Mouse (Mus musculus) kidney, embryonic 15.5 days (tissue): Measurements from ENCODE around the gene Slc8b1. TPM values are rescaled to one million over a fixed set of nuclear protein-coding genes. Genes with fewer than 3 reads are reported as not detected.

Experiments
- ATAC-seq: fragments of 200-750 bp; cut with Nextera tagmentation; replicated peaks from 2 replicates; pipeline ENCODE4 v1.8.0; 2017; ENCODE audit warnings: moderate TSS enrichment; ENCODE audit not compliant: low FRiP score
- H3K27ac ChIP-seq: fragments of 300-500 bp; sonication (generic); 2 replicates; pipeline ENCODE4 v1.5.1; 2015; ENCODE audit warnings: mild to moderate bottlenecking, inconsistent platforms
- H3K27me3 ChIP-seq: fragments of 300-500 bp; sonication (generic); 2 replicates; pipeline ENCODE4 v1.6.1; 2015; ENCODE audit warnings: inconsistent platforms
- H3K36me3 ChIP-seq: fragments of 300-500 bp; sonication (generic); 2 replicates; pipeline ENCODE4 v1.6.1; 2015; ENCODE audit warnings: inconsistent platforms
- H3K4me1 ChIP-seq: fragments of 300-500 bp; sonication (generic); 2 replicates; pipeline ENCODE4 v1.6.1; 2015; ENCODE audit warnings: inconsistent platforms
- H3K4me2 ChIP-seq: fragments of 300-500 bp; sonication (generic); 2 replicates; pipeline ENCODE4 v1.6.1; 2015; ENCODE audit warnings: moderate library complexity, mild to moderate bottlenecking, inconsistent platforms
- H3K4me3 ChIP-seq: fragments of 300-500 bp; sonication (generic); replicated peaks from 2 replicates; pipeline ENCODE4 v1.5.1; 2015; ENCODE audit warnings: mild to moderate bottlenecking, inconsistent platforms
- H3K9ac ChIP-seq: fragments of 300-500 bp; sonication (generic); 2 replicates; pipeline ENCODE4 v1.6.1; 2015; ENCODE audit warnings: mild to moderate bottlenecking, inconsistent platforms
- H3K9me3 ChIP-seq: fragments of 300-500 bp; sonication (generic); replicated peaks from 2 replicates; pipeline ENCODE4 v1.6.1; 2016; ENCODE audit warnings: inconsistent platforms
- WGBS: fragments of 180-500 bp; shearing (Covaris S2); methylation state at CpG from one replicate; pipeline ENCODE4 v1.1.7; 2015; ENCODE audit warnings: mixed read lengths; 5-methylcytosine and 5-hydroxymethylcytosine counted together
- polyA plus RNA-seq: library from polyadenylated mRNA; unstranded; fragments of >200 nt; fragmentation: Nextera tagmentation; extraction: Ambion mirVana; gene quantifications from 2 replicates; pipeline ENCODE4 v1.2.1, GENCODE M21; 2015

Slc8b1 gene
- polyA plus RNA-seq, 1 experiment from 2014 or later, result 9.7 TPM

DNA sequence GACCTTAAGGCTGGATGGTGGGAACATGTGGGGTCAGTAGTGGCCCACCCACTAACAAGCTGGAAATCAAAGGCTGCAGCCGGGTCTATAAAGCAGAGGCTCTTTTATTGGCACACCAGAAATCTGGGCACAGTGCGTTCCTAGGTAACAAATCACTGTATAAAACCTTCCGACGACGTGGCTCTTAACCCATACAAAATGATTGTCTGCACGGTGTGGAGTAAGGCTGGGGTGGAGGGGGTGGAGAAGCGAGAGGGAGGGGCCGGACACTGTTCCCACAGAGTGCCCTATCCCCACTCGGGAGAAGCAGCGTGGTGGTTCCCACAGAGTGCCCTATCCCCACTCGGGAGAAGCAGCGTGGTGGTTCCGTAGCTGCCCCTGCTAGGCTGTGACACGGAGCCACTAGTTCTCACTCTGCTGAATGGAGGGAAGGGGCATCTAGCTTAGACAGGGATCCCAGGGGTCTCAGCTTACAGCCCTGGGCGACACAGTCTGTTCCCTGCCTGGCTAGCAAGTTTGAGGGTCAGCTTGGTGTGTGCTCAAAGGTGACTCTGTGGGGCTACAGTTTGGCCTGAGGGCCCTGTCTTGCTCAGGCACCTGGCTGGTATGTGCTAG is 23.2 kb downstream of the Slc8b1 start:
- Histone ChIP-seq H3K9me3 (no peaks in the 10 kb centered on the region), H3K9ac (no peak overlapping the region), H3K36me3 (peaks cover 41% of the 10 kb centered on the region), H3K27me3 (no peaks in the 10 kb centered on the region), H3K4me3 (no peak overlapping the region), H3K27ac (peak overlapping the region; percentile 85), H3K4me2 (no peak overlapping the region; the same call in 1 of the 2 replicates), H3K4me1 (peaks cover 29% of the 10 kb centered on the region)
- 26% methylated on average over 15 of the region's 15 CpGs for WGBS
- ATAC-seq, result peak; percentile 15; the same call in 1 of the 2 replicates

DNA sequence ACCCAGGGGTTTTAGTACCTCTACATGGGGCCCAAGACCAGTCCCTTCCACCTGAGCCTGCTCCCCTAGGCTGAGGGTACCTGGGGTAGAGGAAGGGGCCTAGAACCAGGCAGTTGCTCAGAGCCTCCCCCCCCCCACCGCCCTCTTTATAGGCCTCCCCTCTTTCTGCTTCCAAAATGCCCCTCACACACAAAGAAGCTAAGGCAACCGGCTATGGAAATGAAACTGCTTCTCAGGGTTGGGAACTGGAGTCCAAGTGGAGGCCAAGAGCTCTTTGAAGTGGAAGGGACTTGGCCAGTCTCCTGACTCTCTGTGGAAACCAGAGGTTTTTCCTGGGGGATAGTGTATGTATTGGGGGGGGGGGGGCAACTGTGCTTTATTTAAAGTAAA is 23.7 kb downstream of the Slc8b1 start:
- H3K4me1 ChIP-seq, result peaks cover 29% of the 10 kb centered on the region
- peaks cover 41% of the 10 kb centered on the region for H3K36me3 ChIP-seq
- ATAC-seq, result peak; percentile 40; the same call in 1 of the 2 replicates
- H3K27ac ChIP-seq, result peak overlapping the region; percentile 85
- H3K27me3 ChIP-seq, result no peaks in the 10 kb centered on the region
- no peak overlapping the region for H3K9ac ChIP-seq
- H3K4me3 ChIP-seq, result no peak overlapping the region
- H3K9me3 ChIP-seq, result no peaks in the 10 kb centered on the region
- no peak overlapping the region; the same call in 1 of the 2 replicates for H3K4me2 ChIP-seq
- 32% methylated on average over 2 of the region's 2 CpGs for WGBS

DNA sequence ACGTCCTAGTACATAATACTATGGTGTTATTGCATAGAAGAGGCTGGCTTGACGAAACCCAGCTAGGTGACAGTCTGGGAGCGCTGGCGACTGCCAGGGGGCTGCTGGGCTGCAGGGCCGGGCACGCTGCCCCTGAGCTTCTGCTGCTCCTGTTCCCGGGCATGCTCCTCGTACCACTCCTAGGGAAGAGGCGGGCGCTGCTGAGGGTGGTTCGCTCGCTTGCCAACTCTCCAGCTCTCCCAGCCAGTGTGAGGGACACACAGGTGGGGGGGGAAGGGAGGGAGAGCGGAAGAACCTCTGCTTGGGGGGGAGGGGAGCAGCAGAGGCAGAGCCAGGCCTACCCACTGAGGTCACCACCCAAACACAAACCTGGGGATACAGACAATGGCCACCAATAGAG is 25.1 kb downstream of the Slc8b1 start:
- H3K27me3 ChIP-seq, result no peaks in the 10 kb centered on the region
- H3K9me3 ChIP-seq, result no peaks in the 10 kb centered on the region
- H3K27ac ChIP-seq, result peak overlapping the region; percentile 52; the same call in 1 of the 2 replicates
- WGBS, result 88% methylated on average over 13 of the region's 13 CpGs
- no peak for ATAC-seq
- H3K4me3 ChIP-seq, result no peak overlapping the region
- no peak overlapping the region for H3K9ac ChIP-seq
- H3K4me1 ChIP-seq, result peaks cover 29% of the 10 kb centered on the region
- no peak overlapping the region for H3K4me2 ChIP-seq
- H3K36me3 ChIP-seq, result peaks cover 43% of the 10 kb centered on the region

DNA sequence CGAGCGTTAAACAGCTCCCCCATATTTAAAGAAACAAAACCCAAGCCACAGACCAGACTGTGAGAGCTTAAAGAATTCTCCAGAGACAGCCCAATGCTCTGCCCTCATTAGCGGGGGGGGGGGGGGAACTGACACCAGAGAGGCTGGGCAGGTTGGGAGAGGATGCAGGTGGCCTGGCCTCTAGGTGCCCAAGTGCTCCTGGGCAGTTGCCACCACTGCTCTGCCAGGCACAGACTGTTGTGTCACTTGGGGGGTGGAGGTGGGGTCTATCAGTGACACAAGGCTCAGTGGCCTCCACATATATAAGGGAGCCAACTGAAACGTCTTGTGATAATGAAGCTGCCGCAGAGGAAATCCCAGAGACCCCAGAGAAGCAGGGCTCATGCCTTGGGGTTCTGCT is 25.7 kb downstream of the Slc8b1 start:
- no peak for ATAC-seq
- 0 out of 2 replicates have a peak overlapping the region, but pooled peaks have one; percentile 52 for H3K27ac ChIP-seq
- H3K36me3 ChIP-seq, result peaks cover 46% of the 10 kb centered on the region
- no peak overlapping the region for H3K4me2 ChIP-seq
- H3K27me3 ChIP-seq, result no peaks in the 10 kb centered on the region
- no peak overlapping the region for H3K4me3 ChIP-seq
- no peak overlapping the region for H3K9ac ChIP-seq
- peaks cover 31% of the 10 kb centered on the region for H3K4me1 ChIP-seq
- 76% methylated on average over 5 of the region's 5 CpGs for WGBS
- no peaks in the 10 kb centered on the region for H3K9me3 ChIP-seq

DNA sequence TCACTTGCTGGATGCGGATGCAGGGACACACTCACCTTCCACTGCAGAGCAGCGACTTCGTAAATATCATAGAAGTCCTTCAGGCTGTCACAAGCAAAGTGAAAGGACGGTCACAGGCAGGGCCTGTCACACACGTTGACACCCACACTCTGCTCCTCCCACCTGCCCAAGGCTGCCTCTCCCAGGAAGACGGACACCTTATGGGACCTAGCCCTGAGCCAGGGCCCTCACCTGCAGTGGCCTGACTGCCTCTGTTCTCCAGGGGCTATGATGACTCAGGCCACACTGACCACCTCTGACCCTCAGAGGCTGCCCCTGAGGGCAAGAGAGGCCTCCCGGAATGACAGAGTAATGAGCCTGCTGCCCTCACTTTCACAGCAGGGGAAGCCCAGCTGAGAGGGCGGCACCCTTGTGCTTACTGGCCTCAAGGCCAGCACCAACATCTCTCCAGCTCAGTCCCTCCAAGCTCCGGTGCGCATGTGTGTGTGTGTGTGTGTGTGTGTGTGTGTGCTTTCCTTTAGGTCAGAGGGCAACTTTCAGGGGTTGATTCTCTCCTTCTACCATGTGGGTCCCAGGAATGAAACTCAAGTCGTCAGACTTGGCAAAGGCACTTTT is 37.4 kb downstream of the Slc8b1 start:
- Histone ChIP-seq H3K36me3 (peaks cover 76% of the 10 kb centered on the region), H3K4me3 (no peak overlapping the region), H3K27ac (no peak overlapping the region), H3K27me3 (no peaks in the 10 kb centered on the region), H3K9me3 (no peaks in the 10 kb centered on the region), H3K4me1 (peaks cover 39% of the 10 kb centered on the region), H3K9ac (no peak overlapping the region), H3K4me2 (no peak overlapping the region)
- WGBS, result 48% methylated on average over 11 of the region's 11 CpGs
- no peak for ATAC-seq

DNA sequence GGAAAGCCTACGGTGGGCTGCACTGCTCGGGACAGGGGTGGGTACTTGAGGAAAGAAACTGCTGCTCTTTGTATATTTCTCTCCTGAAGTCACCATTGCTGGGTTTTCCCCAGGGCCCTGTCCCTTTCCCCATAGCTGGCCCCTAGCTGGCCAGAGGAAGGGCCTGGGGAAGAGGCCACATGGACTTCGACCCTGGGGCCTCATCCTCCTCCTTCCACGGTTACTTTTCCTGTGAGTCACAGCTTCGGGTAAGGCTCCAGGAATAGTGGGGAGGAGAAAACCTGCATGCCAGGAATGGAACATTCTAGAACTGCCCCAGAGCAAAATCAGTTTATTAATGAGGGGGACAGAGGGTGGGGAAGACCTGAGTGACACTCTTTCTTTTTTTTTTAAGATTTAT is 39.2 kb downstream of the Slc8b1 start:
- Histone ChIP-seq H3K9ac (no peak overlapping the region), H3K4me2 (no peak overlapping the region), H3K36me3 (peaks cover 80% of the 10 kb centered on the region), H3K9me3 (no peaks in the 10 kb centered on the region), H3K27ac (no peak overlapping the region), H3K4me1 (peaks cover 39% of the 10 kb centered on the region), H3K4me3 (no peak overlapping the region), H3K27me3 (no peaks in the 10 kb centered on the region)
- WGBS, result 64% methylated on average over 5 of the region's 5 CpGs
- ATAC-seq, result no peak

DNA sequence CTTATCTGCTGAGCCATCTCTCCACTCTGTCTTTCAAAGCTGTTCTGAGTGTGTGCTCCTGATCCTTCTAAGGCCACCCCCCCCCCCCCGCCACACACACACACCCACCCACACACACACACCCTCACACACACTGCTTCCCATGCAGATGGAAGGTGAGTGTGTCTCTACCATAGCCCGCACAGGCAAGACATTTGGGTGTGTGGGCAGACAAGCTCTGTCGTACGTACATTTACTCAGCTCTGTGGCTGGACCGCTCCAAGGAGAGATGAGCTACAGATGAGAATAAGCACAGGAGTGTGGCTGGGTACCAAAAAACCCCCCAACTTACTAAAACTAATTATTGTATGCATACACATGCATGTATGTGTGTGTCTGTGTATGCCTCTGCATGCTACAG is 39.7 kb downstream of the Slc8b1 start:
- Histone ChIP-seq H3K27ac (no peak overlapping the region), H3K9ac (no peak overlapping the region), H3K36me3 (peaks cover 84% of the 10 kb centered on the region), H3K9me3 (no peaks in the 10 kb centered on the region), H3K4me1 (peaks cover 39% of the 10 kb centered on the region), H3K27me3 (no peaks in the 10 kb centered on the region), H3K4me2 (no peak overlapping the region), H3K4me3 (no peak overlapping the region)
- no peak for ATAC-seq
- 98% methylated on average over 5 of the region's 5 CpGs for whole genome bisulfite sequencing

DNA sequence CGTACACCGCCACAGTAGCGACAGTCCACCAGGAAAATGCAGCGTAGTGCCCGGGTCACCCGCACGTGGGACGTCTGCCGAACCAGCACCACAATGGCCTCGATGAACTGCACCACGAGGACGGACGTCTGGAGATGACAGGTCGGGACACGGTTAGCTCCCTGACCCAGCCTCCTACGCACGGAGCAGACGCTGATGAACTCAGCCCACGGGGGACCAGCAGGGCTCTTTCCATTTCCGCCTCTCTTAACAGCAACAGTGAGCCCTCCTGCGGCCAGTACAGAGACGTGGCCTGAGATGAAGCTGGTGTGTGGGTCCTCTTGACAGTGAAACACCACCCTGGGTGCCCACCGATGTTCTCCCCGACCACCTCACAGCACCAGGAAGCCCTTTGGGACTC is 44.9 kb downstream of the Slc8b1 start:
- H3K9ac ChIP-seq, result no peak overlapping the region

DNA sequence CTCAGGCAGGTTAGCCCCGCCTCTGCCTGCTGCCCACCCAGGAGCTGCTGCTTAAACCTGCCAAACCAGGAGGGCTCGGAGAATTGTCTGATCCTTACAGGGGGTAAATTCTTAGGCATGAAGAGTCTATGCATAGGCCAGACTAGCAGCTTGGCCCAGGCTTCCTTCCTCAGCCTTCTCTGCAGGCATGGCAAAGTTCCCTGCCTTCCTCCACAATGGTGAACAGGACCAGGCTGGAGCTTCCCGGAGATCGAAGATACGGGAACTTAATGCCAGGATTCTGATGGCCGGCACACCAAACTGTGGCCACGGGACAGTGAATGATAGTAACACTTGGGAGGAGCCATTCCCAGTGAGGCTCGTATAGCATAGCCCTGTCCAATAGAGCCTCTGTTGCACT is 47.1 kb downstream of the Slc8b1 start:
- WGBS, result 63% methylated on average over 8 of the region's 8 CpGs
- no peak overlapping the region for H3K4me3 ChIP-seq
- peaks cover 61% of the 10 kb centered on the region for H3K4me1 ChIP-seq
- H3K36me3 ChIP-seq, result peaks cover 44% of the 10 kb centered on the region
- no peak for ATAC-seq
- no peaks in the 10 kb centered on the region for H3K9me3 ChIP-seq
- no peaks in the 10 kb centered on the region for H3K27me3 ChIP-seq
- H3K9ac ChIP-seq, result no peak overlapping the region
- 0 out of 2 replicates have a peak overlapping the region, but pooled peaks have one; percentile 6 for H3K27ac ChIP-seq
- no peak overlapping the region for H3K4me2 ChIP-seq

More for the DNA sequence above, 44.9 kb downstream of the Slc8b1 start:
- Histone ChIP-seq H3K36me3 (peaks cover 66% of the 10 kb centered on the region), H3K27ac (no peak overlapping the region), H3K9me3 (no peaks in the 10 kb centered on the region), H3K27me3 (no peaks in the 10 kb centered on the region), H3K4me1 (peaks cover 62% of the 10 kb centered on the region), H3K4me3 (no peak overlapping the region), H3K4me2 (no peak overlapping the region)
- ATAC-seq, result no peak
- 71% methylated on average over 24 of the region's 24 CpGs for WGBS

DNA sequence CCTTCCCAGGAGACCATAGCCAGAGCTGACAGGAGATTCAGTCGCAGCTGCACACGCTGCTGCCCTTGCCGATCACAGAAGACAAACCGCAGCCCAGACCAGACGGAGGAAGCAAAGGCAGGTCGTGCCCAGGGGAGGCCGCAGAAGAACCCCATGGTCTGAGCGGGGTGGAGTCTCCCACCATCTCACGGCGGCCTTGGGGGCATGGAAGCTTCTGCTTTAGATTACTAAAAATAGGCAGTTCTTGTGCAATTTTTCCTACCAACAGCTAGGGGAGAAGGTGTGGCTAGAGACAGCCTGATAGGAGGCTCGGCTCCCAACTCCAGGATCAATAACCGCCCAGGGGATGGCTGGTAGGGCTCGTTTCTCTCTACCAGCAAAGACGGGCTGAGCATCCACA is 47.8 kb downstream of the Slc8b1 start:
- no peak for ATAC-seq
- H3K27me3 ChIP-seq, result no peaks in the 10 kb centered on the region
- peaks cover 37% of the 10 kb centered on the region for H3K36me3 ChIP-seq
- no peak overlapping the region; the same call in 1 of the 2 replicates for H3K4me3 ChIP-seq
- 66% methylated on average over 14 of the region's 14 CpGs for WGBS
- no peaks in the 10 kb centered on the region for H3K9me3 ChIP-seq
- peaks cover 66% of the 10 kb centered on the region for H3K4me1 ChIP-seq
- H3K27ac ChIP-seq, result 0 out of 2 replicates have a peak overlapping the region, but pooled peaks have one; percentile 94
- no peak overlapping the region; the same call in 1 of the 2 replicates for H3K9ac ChIP-seq
- H3K4me2 ChIP-seq, result peak overlapping the region; percentile 32

DNA sequence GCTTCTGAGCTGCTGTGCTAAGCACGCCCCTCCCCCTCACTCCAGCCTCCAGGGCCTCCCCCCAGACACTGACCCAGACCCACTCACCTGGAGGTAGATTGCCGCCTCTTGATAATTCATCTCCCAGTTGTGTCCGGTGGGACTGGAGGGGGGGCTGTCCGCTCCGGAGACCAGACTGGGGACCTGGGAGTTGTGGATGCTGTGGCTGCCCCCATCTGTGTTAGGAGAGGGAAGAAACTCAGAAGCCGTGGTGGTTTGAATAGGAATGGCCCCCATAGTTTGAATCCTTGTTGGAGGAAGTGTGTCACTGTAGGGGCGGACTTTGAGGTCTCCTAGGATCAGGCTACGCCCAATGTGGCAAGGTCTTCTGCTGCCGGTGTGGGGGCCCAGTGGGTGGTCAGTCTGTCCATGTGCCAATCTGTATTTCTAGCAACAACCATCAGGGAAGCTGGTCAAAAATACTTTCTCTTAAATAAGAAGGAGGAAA is 49.2 kb downstream of the Slc8b1 start:
- Histone ChIP-seq H3K36me3 (peaks cover 23% of the 10 kb centered on the region), H3K4me3 (peak overlapping the region; percentile 31), H3K9ac (0 out of 2 replicates have a peak overlapping the region, but pooled peaks have one; percentile 23), H3K4me1 (peaks cover 79% of the 10 kb centered on the region), H3K27me3 (no peaks in the 10 kb centered on the region), H3K27ac (peak overlapping the region; percentile 94), H3K4me2 (peak overlapping the region; percentile 55), H3K9me3 (no peaks in the 10 kb centered on the region)
- no peak for ATAC-seq
- WGBS, result 32% methylated on average over 9 of the region's 9 CpGs

DNA sequence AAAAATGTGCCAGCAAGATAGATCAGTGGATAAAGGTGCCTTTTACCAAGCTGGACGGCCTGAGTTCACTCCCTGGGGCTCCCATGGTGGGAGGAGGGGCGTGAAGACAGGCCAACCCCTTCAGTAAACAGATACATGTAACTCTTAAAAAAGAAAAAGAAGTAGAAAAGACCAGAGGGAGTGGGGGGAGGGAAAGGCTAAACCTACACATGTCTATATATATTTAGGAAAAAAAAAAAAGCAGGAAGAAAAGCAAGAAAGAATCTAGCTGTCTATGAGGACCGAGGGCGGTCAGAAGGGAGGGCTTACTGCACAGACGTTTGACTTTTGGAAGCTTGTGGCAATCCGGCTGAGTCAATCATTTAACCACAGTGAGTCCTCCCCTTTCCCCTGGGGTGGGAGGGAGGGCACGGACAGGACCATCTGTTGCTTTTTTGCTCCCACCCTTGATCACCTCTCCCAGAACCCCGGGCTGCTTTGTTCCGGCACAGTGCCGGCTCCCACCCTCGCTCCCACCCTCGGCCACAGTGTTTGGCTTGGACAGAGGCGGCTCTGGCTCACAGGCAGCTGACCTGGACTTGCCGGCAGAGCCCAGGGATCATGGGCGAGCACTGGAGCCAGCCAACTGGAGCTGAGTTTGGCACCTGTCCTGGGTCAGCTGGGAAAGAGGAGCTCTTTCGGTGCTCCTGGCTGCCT is 49.8 kb downstream of the Slc8b1 start:
- H3K9me3 ChIP-seq, result no peaks in the 10 kb centered on the region
- H3K36me3 ChIP-seq, result peaks cover 17% of the 10 kb centered on the region
- no peak overlapping the region for H3K9ac ChIP-seq
- ATAC-seq, result peak; percentile 84
- peak overlapping the region; percentile 55 for H3K4me2 ChIP-seq
- H3K27ac ChIP-seq, result peak overlapping the region; percentile 94
- 3% methylated on average over 16 of the region's 16 CpGs for WGBS
- peaks cover 83% of the 10 kb centered on the region for H3K4me1 ChIP-seq
- no peaks in the 10 kb centered on the region for H3K27me3 ChIP-seq
- H3K4me3 ChIP-seq, result peak overlapping the region; percentile 31
